Mouse (Mus musculus) MEL (cell line): ENCODE results near the gene Focad. TPM values are rescaled to one million over a fixed set of nuclear protein-coding genes. Genes with fewer than 3 reads are reported as not detected.
"Not testable (repeated sequence)": the region's sequence is repeated elsewhere in the genome, so short reads cannot be mapped to it uniquely, and the experiment has no call there.

ENCODE experiments used
- DNase-seq: peaks from one replicate; pipeline ENCODE4 v3.0.0; 2011; ENCODE audit warnings: low read depth, low spot score
- H3K27ac ChIP-seq: 2 replicates; pipeline ENCODE4 v1.5.1; 2012; ENCODE audit warnings: low read depth, mild to moderate bottlenecking, control low read depth, low read length, moderate library complexity; ENCODE audit not compliant: control insufficient read depth
- H3K27me3 ChIP-seq, 2 experiments: fragments of 150-350 bp in 1 of 2; sonication (generic) in 1 of 2; 2 replicates each; pipeline ENCODE4 v1.6.1; 2012; ENCODE audit warnings: low read length in 2 of 2, mild to moderate bottlenecking in 2 of 2, improper control_type of control experiment in 1 of 2, moderate library complexity in 1 of 2; ENCODE audit not compliant: insufficient read depth in 2 of 2, control insufficient read depth in 1 of 2
- H3K36me3 ChIP-seq, 2 experiments: 2 replicates each; pipeline ENCODE4 v1.6.1; 2012 to 2014; ENCODE audit warnings: low read length in 2 of 2, improper control_type of control experiment in 1 of 2, inconsistent platforms in 1 of 2, mild to moderate bottlenecking in 1 of 2; ENCODE audit not compliant: insufficient read depth in 2 of 2, control insufficient read depth in 1 of 2
- H3K4me1 ChIP-seq, 2 experiments: fragments of 150-350 bp in 1 of 2; sonication (generic) in 1 of 2; 2 replicates each; pipeline ENCODE4 v1.6.1; 2012; ENCODE audit warnings: low read length in 2 of 2, improper control_type of control experiment in 1 of 2, mild to moderate bottlenecking in 1 of 2; ENCODE audit not compliant: insufficient read depth in 2 of 2, control insufficient read depth in 1 of 2
- H3K4me3 ChIP-seq, 2 experiments: fragments of 150-350 bp in 1 of 2; sonication (generic) in 1 of 2; 2 replicates each; pipeline ENCODE4 v1.5.1; 2012; ENCODE audit warnings: low read depth in 2 of 2, low read length in 2 of 2, mild to moderate bottlenecking in 2 of 2, moderate library complexity in 2 of 2, control low read depth in 1 of 2, improper control_type of control experiment in 1 of 2; ENCODE audit not compliant: control insufficient read depth in 1 of 2, insufficient read depth in 1 of 2
- H3K79me2 ChIP-seq: 2 replicates; pipeline ENCODE4 v1.6.1; 2012; ENCODE audit warnings: mild to moderate bottlenecking, low read length, moderate library complexity; ENCODE audit not compliant: control insufficient read depth, poor library complexity, insufficient read depth
- H3K9ac ChIP-seq: 2 replicates; pipeline ENCODE4 v1.6.1; 2012; ENCODE audit warnings: low read depth, mild to moderate bottlenecking, control low read depth, low read length, moderate library complexity; ENCODE audit not compliant: control insufficient read depth, poor library complexity, severe bottlenecking
- H3K9me3 ChIP-seq: fragments of 150-350 bp; sonication (generic); replicated peaks from 2 replicates; pipeline ENCODE4 v1.6.1; 2012; ENCODE audit warnings: mild to moderate bottlenecking, low read length, improper control_type of control experiment, moderate library complexity; ENCODE audit not compliant: insufficient read depth
- BHLHE40 ChIP-seq: IDR thresholded peaks from 2 replicates; pipeline ENCODE4 v1.6.1; 2012; ENCODE audit warnings: low read depth, mild to moderate bottlenecking, inconsistent platforms, low read length, improper control_type of control experiment, borderline replicate concordance
- CHD1 ChIP-seq: IDR thresholded peaks from 2 replicates; pipeline ENCODE4 v1.6.1; 2012; ENCODE audit warnings: low read depth, mild to moderate bottlenecking, inconsistent platforms, low read length, improper control_type of control experiment
- CHD2 ChIP-seq: IDR thresholded peaks from 2 replicates; pipeline ENCODE4 v1.6.1; 2011; ENCODE audit warnings: low read length, improper control_type of control experiment
- GATA1 ChIP-seq: IDR thresholded peaks from 2 replicates; pipeline ENCODE4 v1.6.1; 2011; ENCODE audit warnings: low read depth, low read length, improper control_type of control experiment
- MAFK ChIP-seq: IDR thresholded peaks from 2 replicates; pipeline ENCODE4 v1.6.1; 2011; ENCODE audit warnings: low read depth, mild to moderate bottlenecking, low read length, improper control_type of control experiment, borderline replicate concordance
- MYB ChIP-seq: IDR thresholded peaks from 2 replicates; pipeline ENCODE4 v1.6.1; 2011; ENCODE audit warnings: mild to moderate bottlenecking, low read depth, low read length, improper control_type of control experiment
- MYC ChIP-seq: IDR thresholded peaks from 2 replicates; pipeline ENCODE4 v1.6.1; 2011; ENCODE audit warnings: low read depth, mild to moderate bottlenecking, low read length, improper control_type of control experiment, moderate library complexity
- NRF1 ChIP-seq: IDR thresholded peaks from 2 replicates; pipeline ENCODE4 v1.6.1; 2014; ENCODE audit warnings: low read depth, mild to moderate bottlenecking, inconsistent platforms, low read length, improper control_type of control experiment, moderate library complexity; ENCODE audit not compliant: poor library complexity, insufficient read depth, severe bottlenecking
- SIN3A ChIP-seq: IDR thresholded peaks from 2 replicates; pipeline ENCODE4 v1.6.1; 2012; ENCODE audit warnings: low read length, improper control_type of control experiment, inconsistent platforms
- TAL1 ChIP-seq: IDR thresholded peaks from 2 replicates; pipeline ENCODE4 v1.6.1; 2012; ENCODE audit warnings: mild to moderate bottlenecking, inconsistent platforms, low read length, moderate library complexity, mixed read lengths
- TBP ChIP-seq: IDR thresholded peaks from 2 replicates; pipeline ENCODE4 v1.8.0; 2011; ENCODE audit warnings: low read depth, low read length, improper control_type of control experiment
- USF1 ChIP-seq: IDR thresholded peaks from 2 replicates; pipeline ENCODE4 v1.6.1; 2014; ENCODE audit warnings: low read depth, mild to moderate bottlenecking, inconsistent platforms, low read length, improper control_type of control experiment, moderate library complexity
- ZMIZ1 ChIP-seq: IDR thresholded peaks from 2 replicates; pipeline ENCODE4 v1.6.1; 2012; ENCODE audit warnings: low read depth, mild to moderate bottlenecking, inconsistent platforms, low read length, improper control_type of control experiment, moderate library complexity
- polyA plus RNA-seq, 2 experiments: library from polyadenylated mRNA; stranded (reverse) in 1 of 2; unstranded in 1 of 2; fragments of >175 nt in 1 of 2; fragments of >200 nt in 1 of 2; gene quantifications; 2 replicates each; pipeline versions ENCODE4 v1.2.1 to v1.2.4; 2012; ENCODE audit warnings: low replicate concordance in 2 of 2, low read depth in 1 of 2; ENCODE audit not compliant: insufficient read length in 2 of 2, insufficient read depth in 1 of 2, missing spikeins in 1 of 2
- total RNA-seq: library from RNA; depleted of rRNA; stranded (reverse); fragments of 300-350 nt; gene quantifications from 2 replicates; pipeline ENCODE4 v1.2.3, GENCODE M21; 2012

Gene Focad
- total and polyA plus RNA-seq, 3 experiments, result 17.8 to 19.7 TPM; not detected in 1

GRCm38 (mm10) chr4:88372293-88373224, 278.1 kb downstream of the Focad start:
- TF ChIP-seq MYC, result no peak
- no peak for TF ChIP-seq ZMIZ1
- no peak for TF ChIP-seq NRF1
- TF ChIP-seq SIN3A, result no peak
- no peak for TF ChIP-seq MAFK
- no peak for TF ChIP-seq BHLHE40
- TF ChIP-seq MYB, result no peak
- TF ChIP-seq TBP, result no peak
- no peak for TF ChIP-seq TAL1
- no peak for TF ChIP-seq GATA1
- no peak for TF ChIP-seq CHD1
- TF ChIP-seq CHD2, result no peak
- no peaks in the 10 kb centered on the region for H3K27me3 ChIP-seq
- no peak overlapping the region for H3K9ac ChIP-seq
- H3K4me1 ChIP-seq, result peaks cover 0 to 4% of the 10 kb centered on the region in 2 experiments; a peak in 2 of 4 replicates
- H3K36me3 ChIP-seq, result peaks cover 0 to 4% of the 10 kb centered on the region in 2 experiments; a peak in 3 of 4 replicates
- no peaks in the 10 kb centered on the region for H3K79me2 ChIP-seq
- no peaks in the 10 kb centered on the region for H3K9me3 ChIP-seq
- DNase-seq, result peak; percentile 8
- no peak overlapping the region for H3K27ac ChIP-seq
- H3K4me3 ChIP-seq, result no peak overlapping the region

- no peak overlapping the region for H3K4me3 ChIP-seq
- no peaks in the 10 kb centered on the region for H3K79me2 ChIP-seq
- H3K27ac ChIP-seq, result no peak overlapping the region
- H3K27me3 ChIP-seq, result no peaks in the 10 kb centered on the region
- no peak for TF ChIP-seq MYB
- no peak for TF ChIP-seq USF1
- no peak for TF ChIP-seq TBP
- TF ChIP-seq, all 39 proteins: peak for 0
- Histone ChIP-seq H3K4me1 (no peaks in the 10 kb centered on the region), H3K9me3 (no peaks in the 10 kb centered on the region), H3K9ac (no peak overlapping the region), H3K36me3 (no peaks in the 10 kb centered on the region; a peak in 1 of 4 replicates)
- peak; percentile 10 for DNase-seq
These were observed 295.6 kb downstream of the Focad start for GRCm38 (mm10) chr4:88390036-88390435.

GRCm38 (mm10) chr4:88390596-88390995, 296.2 kb downstream of the Focad start:
- not testable (repeated sequence) for H3K4me3 ChIP-seq, H3K9me3 ChIP-seq, H3K36me3 ChIP-seq, H3K27me3 ChIP-seq, H3K4me1 ChIP-seq, H3K27ac ChIP-seq, H3K79me2 ChIP-seq, H3K9ac ChIP-seq
- peak; percentile 17 for DNase-seq
